Mouse (Mus musculus) large intestine, adult 2 months (tissue): ENCODE results near the gene Hypk. TPM values are rescaled to one million over a fixed set of nuclear protein-coding genes. Genes with fewer than 3 reads are reported as not detected.

Experiments
- DNase-seq: peaks from one replicate; pipeline ENCODE4 v3.0.0-alpha.2; 2012; ENCODE audit warnings: low read depth, low spot score
- WGBS: fragments of 180-500 bp; shearing (Covaris S2); methylation state at CpG from one replicate; pipeline ENCODE4 v1.1.7; 2018; 5-methylcytosine and 5-hydroxymethylcytosine counted together
- polyA plus RNA-seq: library from polyadenylated mRNA; depleted of rRNA; stranded (reverse); fragments of >200 nt; gene quantifications from 2 replicates; pipeline ENCODE4 v1.2.3, GENCODE M21; 2012; rRNA removed

Hypk gene
- 6.8 and 7.5 TPM in 2 replicates for polyA plus RNA-seq

DNA sequence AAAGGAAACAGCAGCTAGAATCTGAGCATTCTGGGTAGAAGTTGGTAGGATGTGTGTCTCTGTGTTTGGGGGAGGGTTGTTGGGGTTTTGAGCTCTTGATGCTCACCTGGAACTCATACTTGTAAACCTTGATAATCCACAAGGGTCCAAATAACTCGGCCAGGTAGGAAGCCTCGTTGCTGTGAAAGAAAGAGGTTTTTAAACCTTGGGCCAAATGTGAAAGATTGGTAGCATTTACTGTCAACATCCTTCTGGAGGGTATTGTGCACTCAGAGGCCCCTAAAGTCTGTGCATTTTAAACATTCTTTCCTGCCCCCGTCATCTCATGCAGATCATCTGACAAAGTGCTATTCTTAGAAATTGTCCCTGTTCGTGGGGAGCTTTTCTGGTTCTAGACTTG lies at the start of gene Hypk:
Hypk (plus strand) TSS at position 301 of the 400 bp plus-strand sequence.
- WGBS = 52% methylated on average over 4 of the region's 4 CpGs
- DNase-seq = no peak

- DNase-seq = no peak
Measured at GRCm38 (mm10) chr2:121403296-121403695, 49.8 kb upstream of the Hypk start.

DNA sequence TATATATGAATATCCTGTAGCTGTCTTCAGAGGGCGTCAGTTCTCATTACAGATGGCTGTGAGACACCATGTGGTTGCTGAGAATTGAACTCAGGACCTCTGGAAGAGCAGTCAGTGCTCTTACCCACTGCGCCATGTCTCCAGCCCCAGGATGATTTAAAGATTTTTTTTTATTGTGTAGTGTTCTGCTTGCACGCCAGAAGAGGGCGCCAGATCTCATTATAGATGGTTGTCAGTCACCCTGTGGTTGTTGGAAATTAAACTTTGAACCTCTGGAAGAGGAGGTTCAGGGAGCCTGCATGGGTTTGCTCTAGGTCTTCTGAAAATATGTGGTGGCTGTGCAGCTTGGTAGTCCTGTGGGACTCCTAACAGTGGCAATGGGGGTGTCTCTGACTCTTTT lies 44.9 kb upstream of the Hypk start:
- 31% methylated on average over 4 of the region's 4 CpGs for WGBS
- DNase-seq = no peak

DNA sequence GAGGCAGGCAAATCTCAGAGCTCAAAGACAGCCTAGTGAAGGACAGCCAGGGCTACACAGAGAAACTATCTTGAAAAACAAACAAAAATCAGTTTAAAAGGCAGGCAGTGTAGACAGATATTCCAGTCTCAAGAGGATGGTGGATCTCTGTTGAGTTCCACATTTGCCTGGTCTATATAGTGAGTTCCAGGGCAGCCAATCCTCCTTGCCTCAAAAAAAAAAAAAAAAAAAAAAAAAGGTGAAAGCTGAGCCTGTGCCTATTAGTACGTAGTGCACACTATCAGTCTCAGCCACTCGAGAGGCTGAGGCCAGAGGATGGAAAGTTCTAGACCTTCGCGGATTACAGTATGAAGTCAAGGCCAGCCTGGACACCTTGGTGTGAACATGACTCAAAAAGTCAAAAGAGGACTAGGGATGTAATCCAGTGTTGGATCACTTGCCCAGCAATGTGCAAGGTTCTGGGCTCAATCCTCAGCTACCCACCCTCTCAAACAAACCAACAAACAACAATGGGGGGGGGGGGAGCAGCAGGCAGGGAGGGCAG lies 40.2 kb upstream of the Hypk start:
- WGBS = 6% methylated on average over 4 of the region's 4 CpGs
- DNase-seq = no peak

DNA sequence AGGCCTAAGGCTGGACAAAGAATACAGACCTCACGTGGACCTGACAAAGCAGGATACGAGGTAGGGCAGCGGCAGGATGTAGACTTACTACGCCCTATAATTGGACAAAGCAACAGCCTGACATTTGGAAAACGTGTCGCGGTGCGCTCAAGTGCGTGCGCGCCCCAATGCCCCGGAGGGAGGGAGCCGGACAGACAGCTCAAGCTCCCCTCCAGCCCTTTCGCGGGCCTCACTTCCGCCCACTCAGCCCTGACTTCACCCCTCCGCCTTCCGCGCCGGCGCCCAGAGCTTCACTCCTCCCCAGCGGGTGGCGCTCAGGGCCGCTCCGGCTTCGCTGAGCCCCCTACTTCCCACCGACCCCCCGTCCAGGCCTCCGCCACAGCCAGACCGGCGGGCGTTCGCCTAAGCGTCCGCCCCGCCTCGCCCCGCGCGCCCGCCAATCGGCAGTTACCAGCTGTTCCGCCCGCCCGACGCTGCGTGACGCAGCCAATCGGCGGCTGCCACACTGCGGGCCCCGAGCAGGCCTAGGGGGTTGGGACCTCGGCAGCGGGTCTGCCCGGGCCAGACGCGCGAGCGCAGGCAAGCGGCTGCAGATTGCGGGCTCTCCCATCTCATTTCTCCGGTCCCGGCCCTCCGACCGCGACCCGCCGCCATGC lies 39.6 kb upstream of the Hypk start, which contains the start of the genes Pdia3 and Catsper2:
Pdia3 (plus strand) TSS at position 389 of the 656 bp plus-strand sequence.
Catsper2 (minus strand) TSS at position 406 of the 656 bp plus-strand sequence.
- DNase-seq = no peak
- WGBS = 1% methylated on average over 65 of the region's 68 CpGs

DNA sequence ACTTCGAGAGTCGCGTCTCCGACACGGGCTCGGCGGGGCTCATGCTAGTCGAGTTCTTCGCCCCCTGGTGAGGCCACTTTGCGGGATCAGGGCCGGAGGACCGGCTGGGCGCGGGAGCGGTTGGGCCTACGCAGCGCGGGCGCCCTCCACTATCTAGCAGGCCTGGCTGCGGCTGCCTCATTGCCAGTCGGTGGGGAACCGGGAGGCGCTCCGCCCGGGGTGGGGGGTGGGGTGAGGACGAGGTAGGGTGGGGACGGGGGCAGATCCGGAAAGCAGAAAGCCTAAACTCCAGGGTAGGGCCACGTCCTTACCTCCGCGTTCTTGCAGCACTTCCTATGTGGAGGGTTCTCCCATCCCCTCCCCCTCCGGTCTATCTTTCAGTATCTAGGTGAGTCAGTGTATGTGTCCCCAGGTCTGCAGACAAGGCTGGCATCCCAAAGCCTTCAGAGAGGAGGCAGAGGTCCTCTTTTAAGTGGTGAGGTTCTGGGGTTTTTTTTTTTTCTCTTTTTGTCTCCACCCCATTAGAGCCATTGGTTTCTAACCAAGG lies 38.9 kb upstream of the Hypk start:
- DNase-seq = no peak
- WGBS = under 1% methylated on average over 32 of the region's 32 CpGs

GRCm38 (mm10) chr2:121415103-121415502 lies 38.0 kb upstream of the Hypk start:
- WGBS = 27% methylated on average over 3 of the region's 3 CpGs
- no peak for DNase-seq

GRCm38 (mm10) chr2:121415591-121415990 lies 37.5 kb upstream of the Hypk start:
- DNase-seq = no peak
- WGBS = 71% methylated on average over 3 of the region's 3 CpGs

GRCm38 (mm10) chr2:121416356-121416755 lies 36.7 kb upstream of the Hypk start:
- no peak for DNase-seq
- 46% methylated on average over 6 of the region's 6 CpGs for WGBS

DNA sequence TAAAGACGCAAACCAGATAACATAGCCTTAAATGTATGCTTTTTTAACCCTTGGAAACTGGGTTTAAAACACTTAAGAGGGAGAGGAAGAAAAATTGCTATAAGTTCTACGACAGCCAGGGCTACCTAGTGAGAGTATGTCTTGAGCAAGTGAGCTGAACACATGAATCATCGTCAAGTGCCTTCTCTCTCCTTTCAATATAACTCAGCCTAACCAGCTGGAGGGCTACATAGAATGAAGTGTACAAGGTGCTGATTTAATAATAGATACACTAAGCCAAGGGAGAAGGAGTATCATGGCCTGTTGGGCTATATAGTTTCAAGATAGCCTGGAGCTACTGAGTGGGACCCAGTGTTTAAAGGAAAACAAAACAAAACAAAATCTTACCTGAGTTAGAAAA lies 34.6 kb upstream of the Hypk start:
- WGBS = 58% methylated on average over 3 of the region's 3 CpGs

DNA sequence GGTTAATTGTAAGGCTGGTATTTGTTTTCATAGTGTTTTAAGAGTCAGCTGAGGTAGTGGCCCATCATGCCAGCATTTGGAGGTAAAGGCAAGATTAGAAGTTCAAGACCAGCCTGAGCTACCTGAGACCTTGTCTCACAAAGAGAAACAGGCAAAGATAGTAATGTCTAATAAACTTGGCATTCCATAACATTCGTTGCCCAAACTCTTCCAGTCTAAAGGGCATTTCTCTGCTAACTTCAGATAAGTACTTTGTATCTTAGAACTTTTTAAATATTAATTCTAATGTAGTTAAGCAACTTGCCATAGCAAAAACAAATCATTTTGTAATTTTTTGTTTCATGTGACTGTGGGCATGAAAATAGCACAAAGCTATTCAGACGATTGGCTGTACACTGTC lies 29.9 kb upstream of the Hypk start:
- DNase-seq = no peak
- 84% methylated on average over 2 of the region's 2 CpGs for WGBS

More for the DNA sequence above, 34.6 kb upstream of the Hypk start:
- DNase-seq = no peak

- DNase-seq = no peak
- 85% methylated on average over 2 of the region's 2 CpGs for WGBS
Measured at GRCm38 (mm10) chr2:121425890-121426289, 27.2 kb upstream of the Hypk start.

- DNase-seq = no peak
- WGBS = 98% methylated on average over 1 of the region's 1 CpGs
Measured at GRCm38 (mm10) chr2:121434854-121435253, 18.2 kb upstream of the Hypk start.

- WGBS = 56% methylated on average over 4 of the region's 4 CpGs
- no peak for DNase-seq
Measured at GRCm38 (mm10) chr2:121439746-121440145, 13.3 kb upstream of the Hypk start.

DNA sequence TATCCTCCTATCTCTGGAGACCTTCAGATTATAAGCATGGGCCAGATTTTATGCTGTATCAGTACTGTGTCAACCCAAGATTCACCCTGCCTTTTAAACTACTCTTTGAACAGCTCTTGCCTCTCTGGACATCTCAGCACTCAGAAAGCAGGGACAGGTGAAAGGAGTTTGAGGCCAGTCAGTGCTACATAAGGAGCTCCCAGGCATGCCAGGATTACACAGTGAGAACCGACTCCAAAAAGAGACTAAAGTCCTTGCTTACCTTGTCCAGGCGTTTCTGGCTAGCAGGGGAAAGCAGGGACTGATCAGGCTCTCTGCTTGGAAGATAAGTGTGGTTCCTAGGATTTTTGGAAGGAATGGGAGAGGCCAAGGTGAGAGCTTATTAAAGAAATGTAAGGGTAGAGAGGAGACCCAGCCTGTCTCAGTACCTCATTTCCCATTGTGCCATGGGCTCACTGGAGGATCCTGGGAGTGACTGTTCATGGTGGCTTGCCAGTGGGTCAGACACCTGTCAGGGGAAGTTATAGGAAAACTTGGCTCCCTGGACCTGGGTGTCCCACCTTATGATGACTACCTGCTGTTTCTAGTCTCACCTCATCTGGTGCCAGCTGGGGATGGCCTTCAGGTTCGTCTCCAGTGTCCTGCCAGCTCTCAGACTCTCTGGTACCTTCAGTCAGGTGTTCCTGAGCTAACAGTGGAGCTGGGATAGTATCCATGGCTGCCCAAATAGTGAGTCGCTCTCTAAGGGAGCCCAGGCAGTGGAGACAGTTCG lies 12.1 kb upstream of the Hypk start:
- DNase-seq = no peak
- 69% methylated on average over 5 of the region's 5 CpGs for WGBS

DNA sequence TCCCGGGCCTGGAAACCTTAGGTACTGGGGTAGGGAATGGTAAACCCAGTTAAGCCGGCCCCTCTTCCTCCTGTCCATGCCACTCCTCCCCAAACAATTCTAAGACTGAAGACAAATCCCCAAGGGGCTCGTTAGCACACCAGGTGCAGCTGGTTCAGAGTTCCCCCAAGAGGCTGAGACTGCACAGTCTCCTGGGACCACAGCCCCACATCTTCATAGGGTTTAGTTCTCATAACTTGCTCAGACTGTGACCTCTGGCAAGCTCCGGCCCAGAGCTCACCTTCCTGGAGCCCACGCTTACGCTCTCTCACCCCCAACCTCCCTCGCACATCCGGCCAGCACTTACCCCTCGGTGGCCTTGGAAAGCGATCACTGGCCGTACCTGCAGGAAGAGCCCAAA lies 11.3 kb upstream of the Hypk start:
- 9% methylated on average over 11 of the region's 11 CpGs for WGBS
- no peak for DNase-seq

DNA sequence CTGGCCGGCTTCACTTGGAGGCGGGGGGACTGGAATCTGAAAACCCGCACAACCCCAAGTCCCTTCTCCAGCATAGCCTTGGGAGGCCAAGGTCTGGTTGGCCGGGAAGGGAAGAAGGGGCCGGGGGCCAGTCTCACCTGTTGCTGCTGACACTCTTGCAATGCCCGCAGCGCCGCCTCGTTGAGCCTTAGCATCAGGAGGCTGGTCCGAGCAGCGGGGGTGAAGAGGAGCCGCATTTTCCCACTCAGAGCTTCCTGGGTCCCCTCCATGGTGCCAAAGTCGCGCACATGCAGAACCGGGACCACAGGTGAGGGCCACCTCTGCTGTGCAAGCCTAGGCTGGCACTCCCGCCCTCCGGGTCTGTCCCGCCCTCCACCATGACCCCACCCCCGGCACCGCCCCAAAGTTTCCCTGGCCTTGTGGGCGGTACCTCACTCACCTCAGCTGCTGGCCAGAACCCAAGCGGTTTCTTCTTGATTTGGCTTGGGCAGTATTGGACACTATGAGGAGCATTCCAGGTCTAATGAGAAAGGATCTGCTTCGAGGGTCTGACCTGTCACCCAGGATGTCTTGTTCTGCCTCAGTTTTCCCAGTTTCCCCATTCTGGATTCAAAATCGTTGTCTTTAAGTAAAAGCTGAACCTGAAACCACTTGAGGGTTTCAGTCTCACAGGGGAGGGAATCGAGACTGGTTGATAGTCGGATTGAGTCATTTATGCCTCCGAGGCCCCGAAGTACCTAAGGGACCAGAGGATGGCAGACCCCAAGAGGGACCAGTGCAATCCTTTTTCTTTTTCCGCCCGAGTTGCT lies 10.6 kb upstream of the Hypk start:
- 2% methylated on average over 30 of the region's 30 CpGs for WGBS
- peak; percentile 79 for DNase-seq

GRCm38 (mm10) chr2:121443068-121443349 lies 10.1 kb upstream of the Hypk start:
- 5% methylated on average over 8 of the region's 8 CpGs for WGBS
- no peak for DNase-seq

DNA sequence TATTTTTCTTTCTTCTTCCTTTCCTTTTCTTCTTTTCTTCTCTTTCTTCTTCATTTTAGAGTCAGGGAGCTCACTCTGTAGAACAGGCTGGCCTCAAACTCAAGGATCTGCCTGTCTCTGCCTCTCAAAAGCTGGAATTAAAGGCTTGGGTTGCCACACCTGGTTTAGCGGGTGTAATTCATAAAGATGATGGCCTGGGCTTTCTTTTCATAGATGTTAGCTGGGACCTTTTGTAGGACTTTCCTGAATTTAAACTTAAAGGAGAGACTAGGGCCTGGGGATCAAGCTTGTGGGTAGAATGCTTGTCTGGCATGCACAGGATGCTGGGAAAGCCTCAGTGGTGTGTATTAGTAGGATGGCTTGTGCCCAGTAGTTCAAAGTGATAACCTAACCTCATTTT lies 8.9 kb upstream of the Hypk start, which contains the start of gene Ell3:
Ell3 (minus strand) TSS at position 101 of the 400 bp plus-strand sequence.
- no peak for DNase-seq
- WGBS = 87% methylated on average over 1 of the region's 1 CpGs

DNA sequence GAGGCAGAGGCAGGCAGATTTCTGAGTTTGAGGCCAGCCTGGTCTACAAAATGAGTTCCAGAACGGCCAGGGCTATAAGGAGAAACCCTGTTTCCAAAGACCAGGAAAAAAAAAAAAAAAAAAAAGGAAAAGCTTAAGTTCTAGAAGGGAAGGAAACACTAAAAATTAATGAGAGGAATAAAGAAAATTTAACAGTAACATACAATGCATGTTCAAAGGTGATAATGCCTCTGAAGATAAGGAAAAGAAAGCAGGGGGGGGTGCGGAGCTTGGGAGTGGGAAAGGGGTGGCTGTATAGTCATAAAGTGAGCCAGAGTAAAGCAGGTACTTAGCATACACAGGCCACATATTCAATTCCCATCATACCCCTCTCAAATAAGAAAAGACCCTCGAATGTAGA lies 8.0 kb upstream of the Hypk start:
- DNase-seq = no peak
- WGBS = 81% methylated on average over 3 of the region's 3 CpGs
